Mouse (Mus musculus) kidney, adult 2 months (tissue): ENCODE results near the gene Parp6.

Experiments
- CTCF ChIP-seq: fragments of 200-500 bp; conservative IDR thresholded peaks from 2 replicates; pipeline ENCODE4 v1.5.1; 2011; ENCODE audit warnings: low read depth, mild to moderate bottlenecking, control low read depth, low read length, moderate library complexity, mixed read lengths; ENCODE audit not compliant: insufficient read depth, insufficient read length
- POLR2A ChIP-seq: fragments of 200-500 bp; IDR thresholded peaks from one replicate; pipeline ENCODE4 v1.6.1; 2011; ENCODE audit warnings: low read depth, low read length, control low read depth

DNA sequence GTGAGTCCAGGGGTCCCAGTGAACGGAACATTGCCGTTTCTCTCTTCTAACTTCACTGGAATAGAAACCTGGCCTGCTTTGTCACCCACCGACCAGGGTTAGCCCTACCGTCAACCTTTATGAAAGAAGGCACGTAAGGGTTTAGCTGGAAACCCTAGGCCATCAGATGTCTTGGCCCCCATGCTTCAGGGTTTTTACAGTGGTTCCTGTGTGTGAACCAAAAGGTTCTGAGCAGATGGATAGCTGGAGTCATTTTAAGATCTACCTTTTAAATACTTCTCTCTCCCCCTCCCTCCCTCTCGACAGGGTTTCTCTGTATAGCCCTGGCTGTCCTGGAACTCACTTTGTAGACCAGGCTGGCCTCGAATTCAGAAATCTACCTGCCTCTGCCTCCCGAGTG, 48.9 kb downstream of the Parp6 start:
- TF ChIP-seq POLR2A = no peak
- no peak for TF ChIP-seq CTCF
